Mouse (Mus musculus) CD4-positive naive resting alpha-beta T cell, adult 76 days (primary cell): Measurements from ENCODE around the gene 1810055G02Rik. TPM values are rescaled to one million over a fixed set of nuclear protein-coding genes. Genes with fewer than 3 reads are reported as not detected.

Experiments used
- total RNA-seq: library from RNA; stranded (reverse); gene quantifications from one replicate; pipeline ENCODE4 v1.2.4, GENCODE M21; 2023

Gene 1810055G02Rik
- total RNA-seq, result 11.1 TPM

DNA sequence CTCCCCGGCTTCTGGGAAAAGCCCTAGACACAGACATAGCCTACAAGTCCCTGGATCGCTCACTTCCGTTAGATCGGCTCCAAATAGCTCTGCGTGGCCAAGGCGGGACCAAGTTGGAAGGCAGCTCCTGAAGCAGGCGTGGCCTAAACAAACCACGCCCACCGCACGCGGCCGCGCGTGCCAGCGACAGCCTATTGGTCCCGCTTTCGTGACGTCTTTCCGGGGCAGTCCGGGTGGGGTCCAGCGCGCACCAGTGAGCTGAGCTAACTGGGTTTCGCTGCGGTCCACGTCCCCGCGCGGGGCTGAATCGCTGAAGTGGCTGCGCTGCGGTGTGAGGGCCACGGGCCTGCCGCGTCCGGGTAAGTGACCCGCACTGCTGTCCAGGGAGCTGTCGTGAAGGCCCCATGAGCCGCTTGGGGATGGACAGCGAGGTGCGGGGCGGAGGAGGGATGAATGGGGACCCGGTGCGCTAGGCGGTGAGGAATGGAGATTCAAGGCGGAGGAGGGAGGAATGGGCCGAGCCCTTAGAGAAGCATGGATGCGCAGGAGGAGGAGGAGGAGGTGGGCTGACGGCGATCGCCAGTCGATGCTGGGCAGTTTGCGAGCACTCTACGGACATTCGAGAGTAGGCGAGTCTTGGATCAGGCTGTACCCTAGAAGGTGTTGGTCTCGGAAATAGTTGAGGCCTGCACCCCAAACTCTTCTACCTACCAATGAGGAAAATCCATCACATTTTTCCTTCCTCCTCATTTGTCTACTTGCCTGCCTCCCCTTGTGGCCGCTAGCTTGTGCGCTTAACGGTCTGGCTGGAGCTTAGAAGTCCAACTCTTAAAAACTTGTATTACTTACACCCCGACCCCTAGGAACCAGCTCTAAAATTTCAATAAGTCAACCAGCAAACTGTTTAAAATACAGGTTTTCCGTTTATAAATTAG is at the start of gene 1810055G02Rik:
1810055G02Rik (plus strand) TSS at position 216 of the 935 bp plus-strand sequence.

DNA sequence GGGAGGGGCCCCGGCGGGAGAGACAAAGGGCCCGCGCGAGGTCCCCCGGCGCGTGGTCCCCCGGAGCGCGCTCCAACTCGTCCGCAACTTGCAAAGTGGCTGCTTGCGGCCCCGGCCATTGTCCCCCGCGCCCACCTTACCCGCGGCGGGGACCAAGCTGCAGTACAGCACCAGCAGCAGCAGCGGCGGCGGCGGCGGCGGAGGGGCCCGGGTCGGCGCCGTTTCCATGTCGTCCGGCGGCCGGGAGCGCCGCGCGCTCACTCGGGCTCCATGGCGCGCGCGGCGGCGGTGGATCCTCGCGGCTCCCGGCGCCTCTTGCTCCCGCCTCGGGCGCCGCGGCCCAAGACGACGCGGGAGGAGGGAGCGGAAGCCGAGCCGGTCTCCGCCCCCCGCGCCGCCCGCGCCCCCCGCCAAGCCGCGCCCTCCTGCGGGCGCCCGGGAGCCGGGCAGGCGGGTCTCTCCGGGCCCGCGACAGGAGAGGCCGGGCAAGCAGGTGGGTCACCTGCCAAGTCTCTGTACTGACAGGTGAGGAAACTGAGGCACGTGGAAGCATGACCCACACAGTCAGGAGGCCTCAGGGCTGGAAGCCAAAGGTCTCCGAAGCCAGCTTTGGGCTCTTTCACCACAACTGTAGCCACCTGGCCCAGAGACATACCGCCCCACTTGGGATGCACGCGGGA is 21.7 kb upstream of the 1810055G02Rik start, which contains the start of gene Lrp5:
Lrp5 (minus strand) TSS at position 350 of the 680 bp plus-strand sequence.

DNA sequence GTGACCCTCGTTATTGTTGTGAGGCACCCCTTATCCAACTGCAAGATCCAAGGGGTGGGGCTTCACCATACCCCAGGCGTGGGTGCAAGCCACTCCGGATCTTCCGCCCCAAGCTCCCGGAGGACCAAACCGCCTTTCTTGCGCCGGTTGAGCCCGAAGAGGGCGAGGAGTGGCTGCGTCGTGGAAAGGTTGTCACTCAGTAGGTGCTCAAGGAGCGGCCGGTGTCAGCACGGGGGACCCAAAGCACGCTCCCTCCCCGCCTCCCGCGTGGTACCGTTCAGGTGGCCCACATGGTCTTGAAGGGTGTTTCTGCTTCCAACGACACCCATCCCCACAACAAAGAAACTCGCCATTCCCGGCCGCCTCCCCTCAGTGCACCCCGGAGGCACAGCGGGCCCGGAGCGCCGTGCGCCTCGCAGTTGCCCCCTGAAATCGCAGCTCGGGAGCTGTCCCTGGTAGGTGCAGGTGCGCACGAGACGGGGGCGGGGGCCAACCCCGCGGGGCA is 59.2 kb downstream of the 1810055G02Rik start, which contains the start of gene Kmt5b:
Kmt5b (plus strand) TSS at position 146 of the 505 bp plus-strand sequence.

Other genes with a start within 250 kb of the 1810055G02Rik start
- 154 TPM for gene Ppp6r3, start 132.5 kb upstream of the 1810055G02Rik start, total RNA-seq
- 7.0 TPM for gene Lrp5, start 21.7 kb upstream of the 1810055G02Rik start, total RNA-seq
- gene Kmt5b, start 59.1 kb downstream of the 1810055G02Rik start, total RNA-seq, result 201 TPM
- 77.8 TPM for gene Chka, start 143.5 kb downstream of the 1810055G02Rik start, total RNA-seq
- gene Tcirg1, start 198.8 kb downstream of the 1810055G02Rik start, total RNA-seq, result 61.0 TPM
- 47.0 TPM for gene Ndufs8, start 204.5 kb downstream of the 1810055G02Rik start, total RNA-seq
- gene Aldh3b1, start 221.5 kb downstream of the 1810055G02Rik start, total RNA-seq, result 1.7 TPM
- gene Unc93b1, start 226.9 kb downstream of the 1810055G02Rik start, total RNA-seq, result 46.4 TPM